Mouse (Mus musculus) bone marrow macrophage, adult 2 months (primary cell): ENCODE measurements around the gene Kif5a.
"Not testable (repeated sequence)": the region's sequence is repeated elsewhere in the genome, so short reads cannot be mapped to it uniquely, and the experiment has no call there.

Experiments
- CTCF ChIP-seq: IDR thresholded peaks from 2 replicates; pipeline ENCODE4 v1.5.1; 2012; ENCODE audit warnings: low read depth, mild to moderate bottlenecking, low read length, moderate library complexity
- POLR2A ChIP-seq: IDR thresholded peaks from 2 replicates; pipeline ENCODE4 v1.6.1; 2012; ENCODE audit warnings: mild to moderate bottlenecking, low read depth, low read length, borderline replicate concordance

DNA sequence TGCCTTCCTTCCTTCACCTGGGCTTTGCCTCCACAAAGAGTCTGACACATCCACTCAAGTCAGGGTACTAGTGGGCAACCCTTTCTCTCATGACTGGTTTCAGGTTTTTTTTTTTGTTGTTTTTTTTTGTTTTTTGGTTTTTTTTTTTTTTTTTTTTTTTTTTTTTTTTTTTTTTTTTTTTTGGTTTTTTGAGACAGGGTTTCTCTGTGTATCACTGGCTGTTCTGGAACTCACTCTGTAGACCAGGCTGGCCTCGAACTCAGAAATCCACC lies 71.2 kb downstream of the Kif5a start:
- TF ChIP-seq CTCF, POLR2A: not testable (repeated sequence)
